Mouse (Mus musculus) splenic B cell, adult 2 months (primary cell): Measurements from ENCODE around the gene Ift122.

Source experiments
- DNase-seq: peaks from one replicate; pipeline ENCODE4 v3.0.0-alpha.2; 2011; ENCODE audit warnings: low read depth, low spot score
- H3K27me3 ChIP-seq: 2 replicates; pipeline ENCODE4 v1.6.1; 2012; ENCODE audit warnings: mild to moderate bottlenecking, low read length, moderate library complexity, mixed read lengths; ENCODE audit not compliant: control insufficient read depth, poor library complexity, insufficient read depth, severe bottlenecking
- H3K36me3 ChIP-seq: 2 replicates; pipeline ENCODE4 v1.6.1; 2012; ENCODE audit warnings: mild to moderate bottlenecking, low read length, moderate library complexity, mixed read lengths; ENCODE audit not compliant: control insufficient read depth, poor library complexity, insufficient read depth, severe bottlenecking

Gene Ift122

GRCm38 (mm10) chr6:115960322-115960721 lies 107.1 kb downstream of the Ift122 start:
- no peak for DNase-seq
- no peaks in the 10 kb centered on the region for H3K27me3 ChIP-seq
- H3K36me3 ChIP-seq: no peaks in the 10 kb centered on the region; the same call in 1 of the 2 replicates

DNA sequence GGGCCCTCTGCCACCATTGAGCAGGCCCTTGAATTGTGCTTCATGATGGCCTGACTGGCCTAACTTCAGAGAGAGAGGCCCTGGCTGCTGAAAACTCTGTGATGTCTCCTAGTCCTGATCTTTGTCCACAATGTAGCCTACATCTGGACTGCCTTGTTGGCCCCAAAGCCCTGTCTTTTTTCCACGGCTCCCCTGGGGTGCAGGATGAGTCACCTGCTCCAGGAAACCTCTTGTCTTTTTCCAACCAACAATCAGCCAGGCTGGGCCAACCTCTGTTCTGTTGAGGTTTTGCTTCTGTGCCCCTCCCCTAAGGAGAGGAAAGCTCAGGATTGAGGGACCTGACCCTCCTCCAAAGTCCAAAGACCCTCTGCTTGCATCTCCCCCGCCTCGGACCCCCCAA lies 108.5 kb downstream of the Ift122 start:
- no peak for DNase-seq

DNA sequence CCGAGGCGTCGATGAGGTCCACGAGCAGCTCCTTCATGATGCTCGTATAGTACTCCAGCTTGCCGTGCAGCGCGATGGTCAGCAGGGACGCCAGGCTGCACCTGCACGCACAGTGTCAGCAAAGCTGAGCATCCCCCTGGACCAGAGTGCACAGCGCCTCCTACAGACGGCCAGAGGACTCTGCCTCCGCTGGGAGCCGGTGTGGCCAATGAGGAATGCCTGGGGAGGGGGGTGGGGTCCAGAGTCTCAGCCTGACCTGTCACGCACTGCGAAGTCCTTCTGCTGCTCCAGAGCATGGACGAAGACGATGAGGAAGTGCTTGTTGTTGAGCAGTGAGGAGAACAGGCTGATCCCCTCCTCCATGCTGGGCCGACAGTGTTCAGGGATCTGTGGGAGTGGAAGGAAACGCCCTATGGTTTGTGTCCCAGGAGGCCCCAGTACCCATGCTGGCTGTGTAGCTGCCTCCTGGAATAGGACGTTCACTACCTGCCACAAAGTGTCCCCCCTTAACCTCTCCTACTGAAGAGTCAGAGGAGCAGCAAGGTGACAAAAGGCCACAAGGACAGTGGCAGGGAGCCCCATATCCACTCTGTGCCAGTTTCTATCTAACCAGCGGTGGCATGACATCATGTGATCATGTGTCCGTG lies 109.3 kb downstream of the Ift122 start:
- Histone ChIP-seq H3K27me3 (no peaks in the 10 kb centered on the region), H3K36me3 (no peaks in the 10 kb centered on the region; the same call in 1 of the 2 replicates)
- no peak for DNase-seq

More for the DNA sequence above, 108.5 kb downstream of the Ift122 start:
- no peaks in the 10 kb centered on the region; the same call in 1 of the 2 replicates for H3K36me3 ChIP-seq
- H3K27me3 ChIP-seq: no peaks in the 10 kb centered on the region

DNA sequence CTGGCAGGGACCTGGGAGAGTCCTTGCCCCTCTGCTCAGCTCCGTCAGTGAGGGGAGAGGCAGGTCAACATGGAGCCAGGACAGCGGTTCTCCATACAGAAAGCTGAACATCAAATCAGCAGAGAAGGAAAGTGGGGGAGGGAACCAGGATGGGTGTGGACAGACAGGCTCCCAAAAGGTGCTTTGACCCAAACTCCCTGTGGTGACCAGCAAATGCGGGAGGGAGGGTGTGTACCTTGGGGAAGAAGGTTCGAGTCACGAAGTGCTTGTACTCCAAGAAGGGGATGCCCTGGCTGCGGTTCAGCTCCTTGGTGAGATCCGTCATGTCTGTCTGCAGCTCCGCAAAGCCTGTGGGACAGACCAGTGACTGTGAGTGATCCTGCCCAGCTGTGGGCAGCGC lies 110.4 kb downstream of the Ift122 start:
- Histone ChIP-seq H3K36me3 (no peaks in the 10 kb centered on the region; the same call in 1 of the 2 replicates), H3K27me3 (no peaks in the 10 kb centered on the region)
- no peak for DNase-seq

GRCm38 (mm10) chr6:115966227-115966966 lies 113.1 kb downstream of the Ift122 start:
- DNase-seq: no peak
- H3K27me3 ChIP-seq: no peaks in the 10 kb centered on the region
- H3K36me3 ChIP-seq: no peaks in the 10 kb centered on the region; the same call in 1 of the 2 replicates

DNA sequence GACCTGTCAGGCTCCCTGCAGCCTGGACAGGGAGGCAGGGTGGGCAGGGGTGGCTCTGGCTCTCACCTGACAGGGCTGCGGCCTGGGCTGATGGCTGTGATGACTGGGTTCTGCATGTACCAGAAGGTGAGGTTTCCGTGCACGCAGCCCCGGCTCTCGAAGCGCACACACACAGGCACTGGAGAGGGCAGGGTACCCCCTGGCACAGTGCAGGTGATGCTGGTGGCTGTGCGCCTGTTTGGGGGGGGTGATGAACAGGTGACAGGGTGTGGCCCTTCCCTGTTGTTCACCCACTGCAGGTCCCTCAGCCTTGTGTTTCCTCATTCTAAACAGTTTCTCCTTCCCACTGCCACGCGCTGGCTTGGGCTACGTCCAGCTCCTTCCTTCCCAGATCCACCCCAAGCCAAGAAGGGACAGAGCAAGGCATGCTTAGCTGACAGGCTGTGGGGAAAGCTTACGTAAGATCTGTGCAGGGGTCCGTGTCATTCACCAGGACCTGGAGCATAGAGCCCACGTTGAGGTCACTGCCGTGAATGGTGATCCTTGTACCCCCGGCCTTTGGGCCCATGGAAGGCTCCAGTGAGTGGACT lies 114.1 kb downstream of the Ift122 start:
- Histone ChIP-seq H3K36me3 (no peaks in the 10 kb centered on the region; the same call in 1 of the 2 replicates), H3K27me3 (no peaks in the 10 kb centered on the region)
- DNase-seq: no peak

DNA sequence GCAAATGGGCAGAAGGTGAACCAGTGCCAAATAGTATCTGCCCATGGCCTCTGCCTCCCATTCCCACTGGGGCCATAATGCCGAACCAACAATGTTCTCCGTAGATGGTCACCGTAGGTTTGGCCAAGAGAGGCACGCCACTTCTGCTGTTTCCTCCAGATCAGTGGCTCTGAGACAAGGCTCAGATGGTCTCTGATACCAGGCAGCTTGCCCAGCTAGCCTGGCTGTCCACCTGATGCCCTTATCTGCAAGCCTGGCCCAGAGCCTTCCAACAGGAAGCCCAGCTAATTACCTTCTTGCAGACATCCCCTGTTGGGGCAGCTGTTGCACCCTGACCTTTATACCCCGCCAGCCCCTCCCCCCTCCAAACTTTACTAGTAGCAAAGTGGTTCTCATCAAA lies 114.8 kb downstream of the Ift122 start:
- H3K27me3 ChIP-seq: no peaks in the 10 kb centered on the region
- DNase-seq: no peak
- no peaks in the 10 kb centered on the region for H3K36me3 ChIP-seq

GRCm38 (mm10) chr6:115968700-115969099 lies 115.4 kb downstream of the Ift122 start:
- Histone ChIP-seq H3K27me3 (no peaks in the 10 kb centered on the region), H3K36me3 (no peaks in the 10 kb centered on the region)

DNA sequence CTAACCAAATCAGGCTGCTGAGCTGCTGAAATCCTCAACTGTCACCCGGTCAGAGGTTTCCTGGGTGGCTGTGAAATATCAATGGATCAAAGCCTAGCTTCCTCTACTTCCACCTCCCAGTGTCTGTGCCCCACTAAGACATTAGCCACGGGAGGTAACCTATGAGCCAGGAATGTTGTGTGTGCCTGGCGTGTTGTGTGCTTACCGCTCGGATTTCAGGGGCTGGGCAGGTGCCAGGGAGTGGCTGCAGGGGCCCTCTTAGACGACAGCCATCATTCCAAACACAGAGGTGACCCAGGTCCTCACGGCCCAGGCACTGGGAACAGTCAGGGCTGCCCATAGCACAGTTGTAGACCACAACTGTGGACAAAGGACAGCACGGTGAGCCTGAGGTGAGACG lies 115.8 kb downstream of the Ift122 start:
- H3K27me3 ChIP-seq: no peaks in the 10 kb centered on the region
- DNase-seq: no peak
- H3K36me3 ChIP-seq: no peaks in the 10 kb centered on the region

More at GRCm38 (mm10) chr6:115968700-115969099, 115.4 kb downstream of the Ift122 start:
- DNase-seq: no peak

GRCm38 (mm10) chr6:115969952-115970351 lies 116.7 kb downstream of the Ift122 start:
- DNase-seq: peak; percentile 65
- Histone ChIP-seq H3K27me3 (no peaks in the 10 kb centered on the region), H3K36me3 (no peaks in the 10 kb centered on the region)

- DNase-seq: peak; percentile 14
- H3K36me3 ChIP-seq: no peaks in the 10 kb centered on the region
Measured at GRCm38 (mm10) chr6:115971273-115972060, 118.2 kb downstream of the Ift122 start.

DNA sequence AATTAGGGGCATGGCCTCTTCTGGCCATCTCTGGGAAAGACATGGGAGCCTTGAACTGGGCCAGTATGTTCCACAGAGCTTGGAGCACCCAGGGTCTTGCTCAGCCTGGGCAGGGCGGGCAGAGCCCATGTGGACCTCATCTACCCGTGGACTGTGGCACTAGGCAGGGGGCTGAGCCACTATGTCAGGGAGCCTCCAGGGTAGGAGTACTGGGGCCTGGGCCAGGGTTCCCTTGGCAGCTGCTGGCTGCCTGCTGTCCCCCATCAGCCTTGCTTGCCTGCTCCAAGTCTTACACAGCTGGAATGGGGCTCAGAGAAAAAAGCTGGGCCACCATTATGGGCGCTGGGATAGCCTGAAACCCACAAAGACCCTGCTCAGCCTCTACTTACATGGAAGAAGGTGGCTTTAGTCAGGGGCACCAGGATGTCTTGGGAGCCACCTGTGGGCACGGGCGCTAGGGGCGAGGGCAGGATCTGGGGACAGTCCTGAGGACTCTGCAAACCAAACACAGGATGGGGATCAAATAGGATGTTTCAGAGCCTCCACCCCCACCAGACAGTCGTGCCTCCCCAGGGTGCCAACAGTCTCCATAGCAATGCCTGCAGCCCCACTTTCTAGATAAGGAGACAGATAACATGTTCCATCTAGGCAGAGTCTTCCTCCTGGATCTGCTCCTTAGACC lies 119.0 kb downstream of the Ift122 start:
- Histone ChIP-seq H3K36me3 (no peaks in the 10 kb centered on the region), H3K27me3 (no peaks in the 10 kb centered on the region)
- no peak for DNase-seq

More at GRCm38 (mm10) chr6:115971273-115972060, 118.2 kb downstream of the Ift122 start:
- no peaks in the 10 kb centered on the region for H3K27me3 ChIP-seq

- Histone ChIP-seq H3K27me3 (no peaks in the 10 kb centered on the region), H3K36me3 (no peaks in the 10 kb centered on the region)
- DNase-seq: no peak
Measured at GRCm38 (mm10) chr6:115973139-115973875, 120.0 kb downstream of the Ift122 start.
